Mouse (Mus musculus) monocyte, adult 5-6 weeks (primary cell): ENCODE data around the gene Lrrc56. TPM values are rescaled to one million over a fixed set of nuclear protein-coding genes. Genes with fewer than 3 reads are reported as not detected.

Experiments
- ATAC-seq: fragments of 153-309, 156-312 bp; replicated peaks from 2 replicates; pipeline ENCODE4 v1.8.0; 2017; ENCODE audit warnings: mild to moderate bottlenecking; ENCODE audit not compliant: low TSS enrichment, insufficient number of reproducible peaks, severe bottlenecking, poor library complexity, low FRiP score
- total RNA-seq: library from RNA; stranded (forward); fragments of 200-1000, 200-491, 200-594 nt; gene quantifications from 3 replicates; pipeline ENCODE4 v1.2.3, GENCODE M21; 2017

The Lrrc56 gene
- total RNA-seq, 1 experiment from 2014 or later: 2.8 TPM

- ATAC-seq: no peak
Measured at GRCm38 (mm10) chr7:141214310-141214709, 20.4 kb downstream of the Lrrc56 start.

GRCm38 (mm10) chr7:141215101-141215879 is 21.3 kb downstream of the Lrrc56 start, which contains the start of gene Rassf7:
Gene Rassf7 (plus strand): TSS chr7:141215860.
- ATAC-seq: peak; percentile 88

GRCm38 (mm10) chr7:141215880-141216733 is 22.1 kb downstream of the Lrrc56 start:
- ATAC-seq: no peak

- ATAC-seq: no peak
Measured at GRCm38 (mm10) chr7:141216894-141217293, 22.9 kb downstream of the Lrrc56 start.

- ATAC-seq: no peak
Measured at GRCm38 (mm10) chr7:141217343-141218013, 23.5 kb downstream of the Lrrc56 start.

- ATAC-seq: no peak
Measured at GRCm38 (mm10) chr7:141218141-141218540, 24.2 kb downstream of the Lrrc56 start.

GRCm38 (mm10) chr7:141218557-141219133 is 24.7 kb downstream of the Lrrc56 start:
- ATAC-seq: no peak

GRCm38 (mm10) chr7:141219558-141220099 is 25.7 kb downstream of the Lrrc56 start:
- no peak for ATAC-seq

GRCm38 (mm10) chr7:141220377-141220776 is 26.4 kb downstream of the Lrrc56 start:
- ATAC-seq: no peak

- ATAC-seq: peak; percentile 68
Measured at GRCm38 (mm10) chr7:141221249-141222125, 27.5 kb downstream of the Lrrc56 start.

- no peak for ATAC-seq
Measured at GRCm38 (mm10) chr7:141222126-141222467, 28.1 kb downstream of the Lrrc56 start.

- ATAC-seq: no peak
Measured at GRCm38 (mm10) chr7:141222696-141223215, 28.8 kb downstream of the Lrrc56 start.

GRCm38 (mm10) chr7:141226535-141226934 is 32.6 kb downstream of the Lrrc56 start:
- no peak for ATAC-seq

- ATAC-seq: no peak
Measured at GRCm38 (mm10) chr7:141227796-141228195, 33.8 kb downstream of the Lrrc56 start.

- peak; percentile 96 for ATAC-seq
Measured at GRCm38 (mm10) chr7:141228279-141229067, 34.5 kb downstream of the Lrrc56 start, which contains the start of gene Phrf1. Gene Phrf1 (plus strand): TSS chr7:141228784.

- ATAC-seq: no peak
Measured at GRCm38 (mm10) chr7:141229702-141230101, 35.7 kb downstream of the Lrrc56 start.

- no peak for ATAC-seq
Measured at GRCm38 (mm10) chr7:141230570-141230969, 36.6 kb downstream of the Lrrc56 start.
